Mouse (Mus musculus): ENCODE measurements around the gene Fam169b. TPM values are rescaled to one million over a fixed set of nuclear protein-coding genes. Genes with fewer than 3 reads are reported as not detected.
"Not testable (repeated sequence)": the region's sequence is repeated elsewhere in the genome, so short reads cannot be mapped to it uniquely, and the experiment has no call there.

Fam169b gene
- polyA plus RNA-seq, 1 experiment from 2014 or later: 2.3 TPM

DNA sequence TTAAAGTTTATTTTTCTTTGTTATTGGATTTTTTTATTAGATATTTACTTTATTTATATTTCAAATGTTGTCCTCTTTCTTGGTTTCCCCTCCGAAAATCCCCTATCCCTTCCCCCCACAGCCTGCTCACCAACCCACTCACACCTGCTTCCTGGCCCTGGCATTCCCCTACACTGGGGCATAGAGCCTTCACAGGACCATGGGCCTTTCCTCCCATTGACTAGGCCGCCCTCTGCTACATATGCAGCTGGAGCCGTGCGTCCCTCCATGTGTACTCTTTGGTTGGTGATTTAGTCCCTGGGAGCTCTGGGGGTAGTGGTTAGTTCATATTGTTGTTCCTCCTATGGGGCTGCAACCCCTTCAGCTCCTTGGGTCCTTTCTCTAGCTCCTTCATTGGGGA is 14.4 kb downstream of the Fam169b start:
- H3K4me1 ChIP-seq: peaks cover 14% of the 10 kb centered on the region; the same call in 1 of the 2 replicates
- 85% methylated on average over 4 of the region's 4 CpGs for WGBS
- not testable (repeated sequence) for H3K27me3 ChIP-seq; H3K4me2 ChIP-seq (replicated peaks); H3K9ac ChIP-seq; H3K9me3 ChIP-seq; H3K4me3 ChIP-seq; H3K27ac ChIP-seq; ATAC-seq (ENCODE audit: insufficient number of reproducible peaks, insufficient read depth, low FRiP score, low TSS enrichment); H3K36me3 ChIP-seq

DNA sequence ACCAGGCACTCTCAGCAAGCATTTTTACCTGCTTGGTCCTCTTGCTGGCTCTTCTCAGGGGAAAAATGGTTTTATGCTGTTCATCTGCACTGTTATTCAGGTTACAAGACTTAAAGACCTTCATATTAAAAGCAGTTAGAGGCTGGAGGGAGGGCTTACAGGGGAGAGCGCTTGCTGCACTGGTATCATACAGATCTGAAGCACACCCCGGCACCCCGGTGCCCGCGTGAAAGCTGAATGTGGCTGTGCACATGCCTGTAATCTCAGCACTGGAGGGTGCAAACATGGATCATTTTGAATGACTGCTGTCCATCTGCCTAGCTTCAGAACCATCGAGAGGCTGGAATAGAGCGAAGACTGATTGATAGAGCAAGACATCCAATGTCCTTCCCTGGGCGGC is 15.4 kb downstream of the Fam169b start:
- 95% methylated on average over 8 of the region's 8 CpGs for WGBS
- Histone ChIP-seq H3K27ac (no peak overlapping the region), H3K9ac (no peak overlapping the region), H3K36me3 (no peaks in the 10 kb centered on the region), H3K4me3 (no peak overlapping the region), H3K9me3 (no peaks in the 10 kb centered on the region), H3K4me1 (peaks cover 21% of the 10 kb centered on the region), H3K4me2 (replicated peaks) (no peak overlapping the region), H3K27me3 (no peaks in the 10 kb centered on the region)
- ATAC-seq (ENCODE audit: insufficient number of reproducible peaks, insufficient read depth, low FRiP score, low TSS enrichment): no peak

- Histone ChIP-seq H3K27ac (no peak overlapping the region), H3K9me3 (no peaks in the 10 kb centered on the region), H3K9ac (no peak overlapping the region), H3K4me1 (peaks cover 12% of the 10 kb centered on the region), H3K4me3 (no peak overlapping the region), H3K27me3 (no peaks in the 10 kb centered on the region), H3K36me3 (no peaks in the 10 kb centered on the region), H3K4me2 (replicated peaks) (no peak overlapping the region)
- no peak for ATAC-seq (ENCODE audit: insufficient number of reproducible peaks, insufficient read depth, low FRiP score, low TSS enrichment)
- 33% methylated on average over 1 of the region's 1 CpGs for WGBS
These were observed 18.0 kb downstream of the Fam169b start for GRCm38 (mm10) chr7:68291603-68292002.

DNA sequence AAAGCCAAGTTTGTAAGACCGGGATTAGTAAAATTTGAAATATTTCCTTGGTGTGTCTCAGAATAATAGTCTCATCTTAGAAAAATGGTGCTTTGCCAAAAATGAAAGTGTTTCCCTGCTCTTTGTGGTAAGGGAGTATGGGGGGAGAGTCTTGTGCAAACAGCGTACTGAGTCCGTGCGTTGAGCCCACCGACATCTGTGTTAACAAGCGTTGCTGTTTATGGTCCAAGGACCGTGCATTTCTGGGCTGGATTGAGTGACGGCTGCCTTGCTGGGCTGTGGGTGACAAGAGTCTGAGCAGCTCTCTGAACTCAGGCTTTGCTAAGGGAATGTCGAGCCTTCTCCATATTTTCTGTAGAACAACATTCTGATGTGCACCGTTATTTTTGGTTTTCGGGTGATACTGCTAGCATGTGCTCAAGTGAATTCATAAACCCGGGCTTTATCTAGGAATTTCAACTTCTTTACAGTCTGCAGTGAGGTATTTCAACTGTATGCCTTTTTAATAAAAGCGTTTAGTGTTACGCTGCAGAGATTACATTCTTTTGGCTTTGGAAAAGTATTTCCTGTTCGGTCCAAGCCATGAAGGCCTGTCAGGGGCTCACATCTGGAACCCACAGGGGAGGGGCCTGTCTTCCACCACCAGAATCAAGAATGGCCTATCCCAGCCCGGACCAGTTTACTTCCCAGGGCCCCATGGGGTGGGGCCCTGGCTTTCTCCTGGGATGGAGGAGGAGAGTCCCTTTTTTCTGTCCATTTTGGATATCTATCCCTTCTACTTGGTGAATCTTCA is 20.6 kb downstream of the Fam169b start:
- Histone ChIP-seq H3K4me2 (replicated peaks) (peak overlapping the region; percentile 30), H3K4me3 (no peak overlapping the region)
- peak; percentile 73; the same call in 1 of the 2 replicates for ATAC-seq (ENCODE audit: insufficient number of reproducible peaks, insufficient read depth, low FRiP score, low TSS enrichment)

DNA sequence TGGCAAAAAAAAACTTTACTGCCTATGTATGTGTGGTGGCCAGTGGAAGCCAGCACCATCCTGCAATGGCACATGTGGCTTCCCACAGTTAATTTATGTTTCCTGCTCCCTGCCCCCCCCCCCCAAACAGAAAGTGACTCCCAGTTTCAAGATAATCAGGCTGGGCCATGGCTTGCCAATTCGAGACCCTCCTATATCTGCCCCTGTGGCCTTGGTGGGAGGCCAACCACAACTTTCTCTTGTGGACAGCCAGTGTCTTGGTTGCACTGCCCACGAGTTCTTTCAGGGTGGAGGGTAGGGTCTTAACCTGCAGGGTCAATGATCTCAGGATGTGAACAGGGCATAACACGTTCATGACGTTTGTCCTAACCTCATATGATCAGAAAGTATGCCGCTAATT is 22.8 kb downstream of the Fam169b start:
- 82% methylated on average over 5 of the region's 5 CpGs for WGBS

More for the DNA sequence above, 20.6 kb downstream of the Fam169b start:
- peak overlapping the region; percentile 87 for H3K27ac ChIP-seq
- H3K27me3 ChIP-seq: no peaks in the 10 kb centered on the region
- 39% methylated on average over 16 of the region's 16 CpGs for WGBS
- H3K36me3 ChIP-seq: no peaks in the 10 kb centered on the region
- no peaks in the 10 kb centered on the region for H3K9me3 ChIP-seq
- no peak overlapping the region for H3K9ac ChIP-seq
- H3K4me1 ChIP-seq: peaks cover 12% of the 10 kb centered on the region

GRCm38 (mm10) chr7:68298381-68299076 is 24.9 kb downstream of the Fam169b start:
- Histone ChIP-seq H3K4me3 (no peak overlapping the region), H3K4me2 (replicated peaks) (no peak overlapping the region), H3K27ac (no peak overlapping the region), H3K36me3 (no peaks in the 10 kb centered on the region), H3K4me1 (peaks cover 15% of the 10 kb centered on the region), H3K9me3 (no peaks in the 10 kb centered on the region), H3K27me3 (no peaks in the 10 kb centered on the region), H3K9ac (no peak overlapping the region)
- 83% methylated on average over 13 of the region's 13 CpGs for WGBS
- no peak for ATAC-seq (ENCODE audit: insufficient number of reproducible peaks, insufficient read depth, low FRiP score, low TSS enrichment)

More for the DNA sequence above, 22.8 kb downstream of the Fam169b start:
- Histone ChIP-seq H3K9me3 (no peaks in the 10 kb centered on the region), H3K4me3 (no peak overlapping the region), H3K36me3 (no peaks in the 10 kb centered on the region), H3K9ac (no peak overlapping the region), H3K4me2 (replicated peaks) (no peak overlapping the region), H3K27me3 (no peaks in the 10 kb centered on the region), H3K4me1 (peaks cover 12% of the 10 kb centered on the region), H3K27ac (no peak overlapping the region)
- no peak for ATAC-seq (ENCODE audit: insufficient number of reproducible peaks, insufficient read depth, low FRiP score, low TSS enrichment)

- Histone ChIP-seq H3K9me3 (no peaks in the 10 kb centered on the region), H3K4me1 (peaks cover 13% of the 10 kb centered on the region; the same call in 1 of the 2 replicates), H3K27ac (no peak overlapping the region), H3K9ac (no peak overlapping the region), H3K4me2 (replicated peaks) (no peak overlapping the region), H3K36me3 (no peaks in the 10 kb centered on the region), H3K4me3 (no peak overlapping the region), H3K27me3 (no peaks in the 10 kb centered on the region)
- 77% methylated on average over 7 of the region's 7 CpGs for WGBS
- ATAC-seq (ENCODE audit: insufficient number of reproducible peaks, insufficient read depth, low FRiP score, low TSS enrichment): no peak
These were observed 27.5 kb downstream of the Fam169b start for GRCm38 (mm10) chr7:68301160-68301559.

DNA sequence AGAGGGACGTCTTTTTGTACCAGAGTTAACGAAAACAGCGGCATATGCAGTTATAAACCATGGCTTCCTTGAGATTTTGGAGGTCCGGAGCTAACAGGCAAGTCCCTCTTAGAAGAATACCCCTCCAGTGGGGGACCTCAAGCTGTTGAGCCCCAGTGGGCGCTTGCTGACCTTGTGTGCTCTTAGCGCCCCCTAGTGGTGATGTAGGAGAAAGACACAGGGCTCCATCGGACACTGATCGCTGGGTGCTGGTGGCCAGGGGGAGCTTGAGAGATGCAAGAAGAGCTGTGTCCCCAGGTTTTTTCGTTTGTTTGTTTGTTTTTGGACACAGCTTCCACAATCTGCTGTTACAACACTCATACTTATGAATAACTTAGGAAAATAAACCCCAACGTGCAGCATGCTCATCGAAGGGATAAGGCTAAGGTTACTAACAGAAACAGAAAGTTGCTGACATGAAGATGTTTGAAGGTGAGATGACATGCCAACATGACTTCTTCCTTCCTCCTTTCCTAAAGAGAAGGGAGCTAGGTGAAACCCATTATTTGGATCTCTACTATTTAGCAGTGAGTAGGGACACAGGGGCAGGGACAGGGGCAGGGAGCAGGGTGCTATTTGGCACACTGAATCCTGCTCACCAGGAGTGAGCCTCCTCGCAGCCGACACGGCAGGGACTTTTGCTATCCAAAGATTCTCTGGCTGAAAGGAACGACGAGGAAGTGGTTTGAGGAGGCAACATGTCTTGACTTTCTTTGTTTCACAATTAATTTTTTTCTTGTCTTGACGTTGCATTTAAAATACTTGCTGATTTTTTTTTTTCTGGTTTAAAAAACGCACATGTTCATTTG is 29.2 kb downstream of the Fam169b start:
- peaks cover 13% of the 10 kb centered on the region; the same call in 1 of the 2 replicates for H3K4me1 ChIP-seq
- WGBS: 23% methylated on average over 18 of the region's 18 CpGs
- no peak overlapping the region for H3K27ac ChIP-seq
- no peaks in the 10 kb centered on the region for H3K9me3 ChIP-seq
- H3K36me3 ChIP-seq: no peaks in the 10 kb centered on the region
- ATAC-seq (ENCODE audit: insufficient number of reproducible peaks, insufficient read depth, low FRiP score, low TSS enrichment): peak; percentile 75
- H3K27me3 ChIP-seq: no peaks in the 10 kb centered on the region
- no peak overlapping the region for H3K4me3 ChIP-seq
- H3K4me2 ChIP-seq (replicated peaks): peak overlapping the region; percentile 23
- H3K9ac ChIP-seq: no peak overlapping the region

DNA sequence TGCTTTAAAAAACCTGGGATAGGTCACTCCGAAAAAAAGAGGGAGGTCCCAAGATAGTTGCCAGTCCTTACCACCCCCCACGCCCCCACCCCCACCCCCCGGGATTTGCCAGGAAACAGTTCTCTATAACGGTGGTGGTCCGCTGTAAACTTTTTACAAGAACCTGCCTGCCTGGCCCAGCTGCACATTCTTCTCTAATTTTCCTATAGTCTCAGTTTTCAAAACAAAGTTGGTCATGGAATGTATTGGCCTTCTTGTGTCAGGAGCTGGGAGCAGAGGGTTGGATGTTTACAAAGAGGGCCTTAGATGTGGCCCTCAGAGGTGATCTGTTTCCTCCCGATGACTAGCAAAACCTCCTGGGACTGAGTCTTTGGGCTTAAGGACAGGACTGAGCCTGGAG is 30.0 kb downstream of the Fam169b start:
- no peak for ATAC-seq (ENCODE audit: insufficient number of reproducible peaks, insufficient read depth, low FRiP score, low TSS enrichment)
- H3K9ac ChIP-seq: no peak overlapping the region
- no peak overlapping the region for H3K4me2 ChIP-seq (replicated peaks)
- no peaks in the 10 kb centered on the region for H3K27me3 ChIP-seq
- no peaks in the 10 kb centered on the region for H3K9me3 ChIP-seq
- H3K4me3 ChIP-seq: no peak overlapping the region
- WGBS: 14% methylated on average over 6 of the region's 6 CpGs
- H3K4me1 ChIP-seq: peaks cover 13% of the 10 kb centered on the region; the same call in 1 of the 2 replicates
- H3K36me3 ChIP-seq: no peaks in the 10 kb centered on the region
- peak overlapping the region; percentile 7; the same call in 1 of the 2 replicates for H3K27ac ChIP-seq

DNA sequence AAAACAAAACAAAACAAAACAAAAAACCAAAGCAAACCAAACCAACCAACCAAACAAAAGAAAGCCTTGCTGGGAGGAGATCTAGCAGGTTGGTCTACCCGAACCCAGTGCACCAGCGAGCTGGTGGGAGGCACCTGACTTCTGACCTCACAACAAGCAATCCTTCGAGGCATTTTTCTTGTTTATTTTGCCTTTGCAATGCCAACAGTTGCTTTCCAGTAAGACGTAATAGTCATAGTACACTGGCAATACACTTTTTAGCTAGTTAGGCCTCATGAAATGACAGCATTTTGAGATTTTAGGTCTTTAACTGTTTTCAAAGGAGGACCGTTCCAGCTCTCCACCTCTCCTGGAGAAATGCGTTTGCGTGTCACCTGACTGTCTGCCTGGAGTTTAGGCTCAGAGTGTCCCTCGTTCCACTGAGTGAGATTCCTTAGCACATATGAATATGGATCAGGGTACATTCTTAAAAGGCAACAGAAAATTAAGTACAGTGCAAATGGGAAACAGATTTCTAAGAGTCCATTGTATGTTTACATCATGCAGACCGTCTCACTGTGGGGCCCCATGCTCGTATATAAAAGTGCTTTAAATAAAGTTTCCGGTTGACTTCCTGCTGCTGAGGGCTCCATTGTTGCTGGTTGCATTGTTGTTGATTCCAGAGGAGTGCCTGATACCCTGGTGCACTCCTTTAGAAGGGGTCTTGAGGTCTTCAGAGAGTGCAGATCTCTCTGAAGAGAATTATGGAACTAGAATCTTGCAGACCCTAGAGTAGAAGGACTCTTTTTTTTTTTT is 32.3 kb downstream of the Fam169b start:
- 62% methylated on average over 11 of the region's 11 CpGs for WGBS
- Histone ChIP-seq H3K4me2 (replicated peaks) (no peak overlapping the region), H3K4me3 (no peak overlapping the region), H3K27ac (no peak overlapping the region), H3K4me1 (peaks cover 13% of the 10 kb centered on the region; the same call in 1 of the 2 replicates), H3K9me3 (no peaks in the 10 kb centered on the region), H3K9ac (no peak overlapping the region), H3K36me3 (no peaks in the 10 kb centered on the region), H3K27me3 (no peaks in the 10 kb centered on the region)
- no peak for ATAC-seq (ENCODE audit: insufficient number of reproducible peaks, insufficient read depth, low FRiP score, low TSS enrichment)

GRCm38 (mm10) chr7:68306756-68307155 is 33.1 kb downstream of the Fam169b start:
- no peak overlapping the region for H3K4me3 ChIP-seq
- no peak overlapping the region for H3K27ac ChIP-seq
- 94% methylated on average over 8 of the region's 8 CpGs for WGBS
- ATAC-seq (ENCODE audit: insufficient number of reproducible peaks, insufficient read depth, low FRiP score, low TSS enrichment): no peak
- H3K36me3 ChIP-seq: no peaks in the 10 kb centered on the region
- peaks cover 15% of the 10 kb centered on the region; the same call in 1 of the 2 replicates for H3K4me1 ChIP-seq
- no peaks in the 10 kb centered on the region for H3K9me3 ChIP-seq
- H3K27me3 ChIP-seq: no peaks in the 10 kb centered on the region
- no peak overlapping the region for H3K9ac ChIP-seq
- no peak overlapping the region for H3K4me2 ChIP-seq (replicated peaks)

Measured in embryonic facial prominence, embryonic 12.5 days (tissue).